Mouse (Mus musculus) megakaryocyte, adult 5-6 weeks (primary cell): ENCODE results near the gene Sorl1. TPM values are rescaled to one million over a fixed set of nuclear protein-coding genes. Genes with fewer than 3 reads are reported as not detected.
A peak's percentile ranks its signal among the peaks of the same experiment; 100 is the strongest.

ENCODE experiments used
- ATAC-seq: 2 replicates; pipeline ENCODE4 v1.8.0; 2016; ENCODE audit warnings: mild to moderate bottlenecking, inconsistent platforms; ENCODE audit not compliant: poor library complexity, severe bottlenecking
- total RNA-seq, 2 experiments: library from RNA; stranded (forward) in 1 of 2; stranded (reverse) in 1 of 2; fragments of 153-499, 151-499 nt in 1 of 2; fragments of 221-1000, 200-1000 nt in 1 of 2; gene quantifications; 2 replicates each; pipeline versions ENCODE4 v1.2.3 to v1.2.4; 2015 to 2017

Sorl1 gene
- total RNA-seq, 2 experiments from 2014 or later: 108 to 123 TPM

GRCm38 (mm10) chr9:42055378-42055777, 68.7 kb downstream of the Sorl1 start:
- no peak for ATAC-seq

DNA sequence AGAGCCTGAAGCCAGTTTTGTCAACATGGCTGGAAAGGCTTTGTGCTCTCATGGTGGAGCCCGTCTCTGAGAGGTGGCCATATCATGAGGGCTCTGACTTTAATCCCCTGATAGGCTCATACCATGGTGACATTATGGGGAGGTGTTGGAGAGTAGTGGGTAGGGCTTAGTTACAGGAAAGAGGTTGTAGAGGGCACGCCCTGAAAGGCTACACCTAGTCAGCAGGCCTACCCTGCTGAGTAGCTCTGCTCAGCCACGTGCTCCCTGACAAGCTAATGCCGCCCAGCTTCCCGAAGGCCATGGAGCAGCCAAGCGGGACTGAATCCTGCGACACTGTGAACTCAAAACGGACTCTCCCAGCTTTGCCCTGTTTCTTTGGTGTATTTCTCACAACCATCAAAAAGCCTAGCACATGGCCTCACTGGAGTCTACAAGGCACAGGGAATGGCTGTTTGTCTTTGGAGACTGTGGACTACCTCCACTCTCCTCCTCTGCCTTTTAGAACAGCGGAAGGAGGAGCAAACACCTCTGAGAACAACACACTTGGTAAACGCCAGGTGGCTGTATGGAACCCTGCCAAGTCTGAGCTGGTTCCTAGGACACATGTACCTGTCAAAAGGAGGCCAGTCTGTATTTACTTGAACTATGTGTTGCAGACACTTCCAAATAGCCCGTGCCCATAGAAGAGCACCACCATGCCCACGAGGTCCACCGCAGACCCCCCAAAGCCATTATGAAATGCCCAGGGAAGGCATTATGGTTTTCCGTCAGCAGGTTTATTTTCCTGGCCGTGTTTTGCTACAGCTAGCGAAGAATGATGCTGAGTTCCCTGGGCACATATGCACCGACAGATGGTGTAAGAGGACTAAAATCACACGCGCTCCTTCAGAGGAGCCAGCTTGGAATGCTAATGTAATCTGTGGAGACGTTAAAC, 69.5 kb downstream of the Sorl1 start:
- ATAC-seq: no peak

- no peak for ATAC-seq
Observed at GRCm38 (mm10) chr9:42053591-42054190, 70.4 kb downstream of the Sorl1 start.

- no peak for ATAC-seq
Observed at GRCm38 (mm10) chr9:42052713-42053356, 71.3 kb downstream of the Sorl1 start.

GRCm38 (mm10) chr9:42048542-42048941, 75.6 kb downstream of the Sorl1 start:
- ATAC-seq: no peak

- no peak for ATAC-seq
Observed at GRCm38 (mm10) chr9:42047786-42048185, 76.3 kb downstream of the Sorl1 start.

- ATAC-seq: no peak
Observed at GRCm38 (mm10) chr9:42046248-42046647, 77.8 kb downstream of the Sorl1 start.

DNA sequence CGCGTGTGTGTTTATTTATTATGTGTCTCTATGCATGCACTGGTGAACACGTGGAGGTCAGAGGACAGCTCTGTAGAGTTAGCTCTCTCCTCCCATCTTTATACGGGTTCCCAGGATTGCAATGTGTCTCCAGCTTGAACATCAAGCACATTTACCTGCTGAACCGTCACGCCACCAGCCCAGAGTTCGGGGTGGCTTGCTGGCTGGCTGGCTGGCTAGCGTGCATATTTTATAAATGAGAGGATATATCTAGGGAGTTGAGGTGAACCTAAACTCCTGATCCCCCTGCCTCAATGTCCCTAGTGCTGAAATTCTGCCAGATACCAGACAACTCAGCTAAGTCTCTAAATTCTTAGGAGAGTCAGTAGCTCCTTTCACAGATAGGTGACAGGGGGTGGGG, 79.4 kb downstream of the Sorl1 start:
- no peak for ATAC-seq

DNA sequence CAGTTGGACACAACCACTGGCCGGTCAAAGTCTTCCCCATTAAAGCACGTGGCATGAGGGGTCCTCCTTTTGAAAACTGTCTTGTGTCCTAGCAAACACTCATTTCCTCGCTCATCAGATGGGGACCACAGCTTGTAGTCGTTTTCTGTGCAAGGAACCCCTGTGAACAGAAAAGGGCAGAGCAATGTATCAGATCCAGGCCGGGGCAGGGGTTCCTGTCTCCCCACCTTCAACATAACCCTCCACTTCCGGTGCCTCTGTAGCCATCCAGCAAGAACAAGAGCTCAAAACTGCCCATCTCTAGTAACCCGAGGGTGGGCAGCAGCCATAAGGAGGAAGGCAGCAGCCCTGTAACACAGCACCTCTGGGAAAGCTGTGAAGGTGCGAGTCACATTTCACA, 80.2 kb downstream of the Sorl1 start:
- ATAC-seq: no peak

DNA sequence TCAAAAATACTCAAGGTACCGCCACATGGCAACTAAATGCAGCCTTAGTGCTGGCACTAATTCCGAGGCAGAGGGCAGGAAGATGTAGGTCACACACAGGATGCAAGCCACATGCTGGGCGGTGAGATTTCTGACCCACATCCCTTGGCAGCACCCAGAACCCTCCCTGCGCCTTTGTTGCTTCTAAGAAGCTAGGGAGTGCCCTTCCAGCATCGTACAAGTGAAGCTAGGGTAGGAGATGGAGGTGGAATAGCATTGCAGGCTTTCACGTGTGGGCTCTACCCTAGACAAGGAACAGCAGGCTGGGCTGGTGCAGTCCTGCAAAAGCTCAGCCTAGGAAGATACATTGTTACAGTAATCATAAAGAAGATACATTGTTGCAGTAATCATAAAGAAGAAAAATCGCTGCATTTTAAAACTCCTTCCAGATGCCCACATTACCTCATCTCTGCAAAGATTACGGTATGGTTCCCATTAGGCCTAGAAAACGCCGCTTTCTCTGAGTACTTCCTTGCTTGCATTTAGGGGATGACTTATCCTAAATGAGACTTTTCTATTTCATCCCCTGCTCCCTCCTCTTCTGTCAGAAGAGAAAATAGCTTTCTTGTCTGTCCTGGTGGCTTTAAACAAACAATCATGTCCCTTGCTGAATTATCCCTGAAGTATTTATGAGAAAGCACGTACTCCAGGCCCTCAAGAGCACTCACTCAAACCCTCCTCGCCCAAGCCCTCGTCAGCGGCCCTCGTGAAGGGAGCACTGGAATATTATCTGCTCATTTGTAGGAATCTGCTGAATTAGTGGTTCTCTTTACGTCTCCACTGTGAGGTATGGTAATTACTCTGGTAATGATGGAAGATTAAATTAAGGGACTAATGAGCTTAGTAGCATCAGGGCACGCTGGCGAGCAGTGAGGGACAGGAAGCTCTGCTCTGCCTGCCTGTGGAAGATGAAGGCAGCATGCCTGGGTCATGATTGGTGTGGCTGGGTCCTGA, 84.8 kb downstream of the Sorl1 start:
- ATAC-seq: no peak

DNA sequence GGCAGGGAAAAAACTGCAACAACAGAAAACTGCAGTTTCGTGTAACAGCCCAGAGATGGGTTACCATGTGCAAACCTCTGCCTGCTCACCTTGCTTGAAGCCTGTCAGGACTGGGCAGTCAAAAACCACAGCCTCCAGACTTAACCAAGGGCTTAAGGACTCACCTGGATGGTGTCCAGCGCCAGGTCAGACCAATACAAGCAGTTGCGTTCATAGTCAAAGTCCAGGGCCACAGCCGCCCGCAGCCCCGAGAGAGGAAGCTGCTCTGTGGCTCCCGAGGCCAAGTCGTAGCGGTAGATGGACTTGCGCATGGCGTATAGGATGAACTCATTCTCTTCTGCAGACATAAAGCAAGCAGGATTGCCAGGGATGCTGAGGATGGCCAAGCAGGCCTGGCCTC, 87.2 kb downstream of the Sorl1 start:
- ATAC-seq: no peak

DNA sequence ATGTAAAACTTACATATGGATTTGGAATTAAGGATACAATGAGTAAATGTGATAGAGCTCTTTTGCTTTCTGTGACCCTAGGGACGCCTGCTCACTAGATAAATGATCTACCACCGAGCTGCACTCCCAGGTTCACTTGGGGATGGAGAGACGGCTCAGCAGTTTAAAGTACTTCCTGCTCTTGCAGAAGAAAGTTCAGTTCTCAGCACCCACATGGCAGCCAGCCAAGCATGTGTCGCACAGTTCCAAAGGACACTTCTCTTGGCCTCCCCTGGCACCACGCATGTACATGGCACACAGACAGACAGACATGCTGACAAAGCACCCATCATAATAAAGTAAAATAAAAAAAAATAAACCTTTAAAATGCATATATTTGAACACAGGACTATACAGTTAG, 88.1 kb downstream of the Sorl1 start:
- ATAC-seq: no peak

DNA sequence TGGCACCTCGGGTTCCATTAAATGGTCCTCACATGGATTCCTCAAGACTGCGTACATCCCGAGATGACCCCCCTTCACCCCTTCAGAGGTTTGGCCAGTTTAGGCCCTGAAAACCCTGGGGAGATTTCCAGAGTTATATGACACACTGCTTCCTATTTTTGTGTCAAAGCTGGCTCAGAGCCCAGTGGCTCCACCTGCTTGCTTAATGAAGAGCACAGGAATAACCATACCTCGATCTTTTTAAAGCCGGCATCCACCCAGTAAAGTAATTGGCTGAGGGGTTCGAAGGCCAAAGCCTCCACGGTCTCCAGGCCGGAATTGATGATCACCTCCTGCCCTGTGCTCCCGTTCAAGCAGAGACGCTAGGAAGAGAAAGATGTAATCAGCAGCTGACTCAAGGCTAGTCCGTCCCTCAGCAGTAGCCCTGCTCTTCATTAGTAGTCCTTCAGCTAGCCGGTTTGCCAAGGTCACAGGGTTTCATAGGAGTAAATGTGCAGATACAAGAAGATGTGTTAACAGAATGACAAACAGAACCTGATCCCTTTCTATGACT, 88.8 kb downstream of the Sorl1 start:
- ATAC-seq: no peak

GRCm38 (mm10) chr9:42034116-42034520, 90.0 kb downstream of the Sorl1 start:
- ATAC-seq: no peak; the same call in 1 of the 2 replicates

GRCm38 (mm10) chr9:42033291-42034115, 90.6 kb downstream of the Sorl1 start:
- no peak for ATAC-seq

- ATAC-seq: no peak
Observed at GRCm38 (mm10) chr9:42032419-42032818, 91.7 kb downstream of the Sorl1 start.

- peak; percentile 89 for ATAC-seq
Observed at GRCm38 (mm10) chr9:42028807-42029206, 95.3 kb downstream of the Sorl1 start.

- no peak for ATAC-seq
Observed at GRCm38 (mm10) chr9:42024257-42024656, 99.8 kb downstream of the Sorl1 start.

DNA sequence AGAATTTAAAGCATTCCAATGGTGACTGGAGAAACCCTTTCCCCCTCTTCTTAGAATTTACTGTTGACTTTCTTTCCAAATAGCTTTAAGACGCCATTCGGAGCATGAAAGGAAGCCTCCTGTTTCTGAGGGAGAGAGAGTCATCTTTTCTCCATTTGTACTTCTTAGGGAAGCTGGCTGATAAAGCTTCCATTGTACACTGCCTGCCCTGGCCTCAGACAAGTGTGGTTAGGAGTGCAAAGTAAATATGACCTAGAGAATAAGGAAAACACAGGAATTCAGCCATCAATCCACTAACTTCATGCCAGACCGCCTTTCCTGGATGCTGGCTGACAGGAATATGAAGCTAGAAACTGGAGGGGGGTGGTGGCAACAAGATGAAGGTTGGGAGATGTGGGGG, 100.7 kb downstream of the Sorl1 start:
- no peak for ATAC-seq
